In genomic region chr3:119021255-119021654, GRCm38 (mm10) we compare ENCODE assay signal across 18 mouse cellular contexts.
DNase-seq lines count a peak whose midpoint lies in the region; ATAC-seq and TF ChIP-seq lines count a peak whose summit lies in the region.
"Had no signal": no experiment of that assay in that cellular context is flagged by ENCODE, and none has a peak within 500 bp of the region (broad histone marks: within the 10 kb centered on the region; RNA-seq: fewer than 3 reads in every experiment).

No protein-coding gene starts in this region.

- 48% methylated on average over 7 of the region's 7 CpGs for WGBS in hindbrain, embryonic 16.5 days
- WGBS in hindbrain, embryonic 11.5 days = 80% methylated on average over 7 of the region's 7 CpGs
- 41% methylated on average over 7 of the region's 7 CpGs for WGBS in neural tube, embryonic 14.5 days
- WGBS in forebrain, postnatal 0 days = 14% methylated on average over 7 of the region's 7 CpGs

- H3K4me3 ChIP-seq in hindbrain, embryonic 16.5 days (ENCODE audit: low read length) = no peak overlapping the region
- H3K4me3 ChIP-seq in hindbrain, embryonic 11.5 days (ENCODE audit: low read depth, low read length) = no peak overlapping the region
- H3K4me3 ChIP-seq in neural tube, embryonic 14.5 days (ENCODE audit: low read depth, low read length) = no peak overlapping the region
- no peak overlapping the region for H3K4me3 ChIP-seq in forebrain, postnatal 0 days (ENCODE audit: low read depth, low read length)
- H3K4me3 ChIP-seq: heart, embryonic 12.5 days; intestine, embryonic 15.5 days; kidney, embryonic 15.5 days; limb, embryonic 13.5 days had no signal

- H3K9ac ChIP-seq in hindbrain, embryonic 16.5 days (ENCODE audit: low read depth, low read length) = no peak overlapping the region
- no peak overlapping the region for H3K9ac ChIP-seq in hindbrain, embryonic 11.5 days (ENCODE audit: low read depth, low read length)
- no peak overlapping the region for H3K9ac ChIP-seq in neural tube, embryonic 14.5 days (replicated peaks; ENCODE audit: low read depth, low read length)
- H3K9ac ChIP-seq in forebrain, postnatal 0 days = no peak overlapping the region
- H3K9ac ChIP-seq: heart, embryonic 12.5 days; intestine, embryonic 15.5 days; kidney, embryonic 15.5 days; limb, embryonic 13.5 days; liver, embryonic 14.5 days had no signal

- no peaks in the 10 kb centered on the region for H3K36me3 ChIP-seq in hindbrain, embryonic 16.5 days (ENCODE audit: control insufficient read depth, insufficient read depth, low read length)
- no peaks in the 10 kb centered on the region for H3K36me3 ChIP-seq in hindbrain, embryonic 11.5 days (ENCODE audit: control insufficient read depth, insufficient read depth, low read length)
- no peaks in the 10 kb centered on the region for H3K36me3 ChIP-seq in neural tube, embryonic 14.5 days (ENCODE audit: control insufficient read depth, insufficient read depth, low read length)
- no peaks in the 10 kb centered on the region for H3K36me3 ChIP-seq in forebrain, postnatal 0 days (ENCODE audit: insufficient read depth)
- H3K36me3 ChIP-seq: heart, embryonic 12.5 days; intestine, embryonic 15.5 days; kidney, embryonic 15.5 days; limb, embryonic 13.5 days had no signal

- TF ChIP-seq CTCF in forebrain, postnatal 0 days (IDR thresholded peaks at IDR 0.05; ENCODE audit: low read depth) = no peak

- no peaks in the 10 kb centered on the region for H3K9me3 ChIP-seq in hindbrain, embryonic 16.5 days (ENCODE audit: control insufficient read depth, low read length)
- H3K9me3 ChIP-seq in hindbrain, embryonic 11.5 days (ENCODE audit: control insufficient read depth, low read length) = no peaks in the 10 kb centered on the region
- no peaks in the 10 kb centered on the region for H3K9me3 ChIP-seq in neural tube, embryonic 14.5 days (ENCODE audit: control insufficient read depth, low read length)
- no peaks in the 10 kb centered on the region for H3K9me3 ChIP-seq in forebrain, postnatal 0 days (ENCODE audit: low read length)
- H3K9me3 ChIP-seq: heart, embryonic 12.5 days; intestine, embryonic 15.5 days; kidney, embryonic 15.5 days; limb, embryonic 13.5 days had no signal

- no peak for DNase-seq in hindbrain, embryonic 11.5 days (ENCODE audit: low spot score)
- DNase-seq in neural tube, embryonic 10.5 days (ENCODE audit: extremely low spot score, low spot score) = no peak
- DNase-seq in forebrain, postnatal 0 days = peak; percentile 29
- peak; percentile 2 for DNase-seq in telencephalon, adult 2 months (ENCODE audit: low read depth, low spot score)
- no peak for DNase-seq in lung, postnatal 25 days (ENCODE audit: low spot score)
- no peak for DNase-seq in urinary bladder, postnatal 14 days (ENCODE audit: low spot score)
- DNase-seq: cerebellum, adult 11-12 months; gastrocnemius, postnatal 36 days; heart, postnatal 36 days; thymus, postnatal 36 days had no signal

- no peaks in the 10 kb centered on the region for H3K27me3 ChIP-seq in hindbrain, embryonic 16.5 days (replicated peaks; ENCODE audit: control insufficient read depth, insufficient read depth, low read length)
- H3K27me3 ChIP-seq in hindbrain, embryonic 11.5 days (ENCODE audit: control insufficient read depth, insufficient read depth, low read length) = no peaks in the 10 kb centered on the region
- H3K27me3 ChIP-seq in neural tube, embryonic 14.5 days (ENCODE audit: control insufficient read depth, insufficient read depth, low read length) = no peaks in the 10 kb centered on the region
- no peaks in the 10 kb centered on the region for H3K27me3 ChIP-seq in forebrain, postnatal 0 days (ENCODE audit: insufficient read depth, low read length)
- H3K27me3 ChIP-seq: heart, embryonic 12.5 days; intestine, embryonic 15.5 days; kidney, embryonic 15.5 days; limb, embryonic 13.5 days had no signal

- no peak overlapping the region for H3K27ac ChIP-seq in hindbrain, embryonic 16.5 days (ENCODE audit: low read depth, low read length)
- no peak overlapping the region for H3K27ac ChIP-seq in hindbrain, embryonic 11.5 days (ENCODE audit: low read depth, low read length)
- no peak overlapping the region for H3K27ac ChIP-seq in neural tube, embryonic 14.5 days (ENCODE audit: low read depth, low read length)
- no peak overlapping the region for H3K27ac ChIP-seq in forebrain, postnatal 0 days (ENCODE audit: low read depth, low read length)
- H3K27ac ChIP-seq: intestine, embryonic 15.5 days; kidney, embryonic 15.5 days; limb, embryonic 13.5 days; liver, embryonic 14.5 days had no signal

- ATAC-seq in hindbrain, embryonic 16.5 days = peak; percentile 74
- ATAC-seq in hindbrain, embryonic 11.5 days (ENCODE audit: low FRiP score) = no peak
- ATAC-seq in neural tube, embryonic 14.5 days (ENCODE audit: low read depth) = peak; percentile 72
- peak; percentile 82; the same call in 1 of the 2 replicates for ATAC-seq in forebrain, postnatal 0 days
- ATAC-seq: intestine, embryonic 15.5 days; lung, postnatal 0 days had no signal

- no peak overlapping the region for H3K4me2 ChIP-seq in hindbrain, embryonic 16.5 days (ENCODE audit: low read length)
- no peak overlapping the region for H3K4me2 ChIP-seq in hindbrain, embryonic 11.5 days (replicated peaks; ENCODE audit: low read depth, low read length)
- H3K4me2 ChIP-seq in neural tube, embryonic 14.5 days (ENCODE audit: low read depth, low read length) = no peak overlapping the region
- H3K4me2 ChIP-seq in forebrain, postnatal 0 days (ENCODE audit: low read depth) = no peak overlapping the region
- H3K4me2 ChIP-seq: heart, embryonic 12.5 days; intestine, embryonic 15.5 days; kidney, embryonic 15.5 days; limb, embryonic 13.5 days had no signal

- H3K4me1 ChIP-seq in hindbrain, embryonic 16.5 days (ENCODE audit: control insufficient read depth, insufficient read depth, low read depth, low read length) = no peaks in the 10 kb centered on the region
- H3K4me1 ChIP-seq in hindbrain, embryonic 11.5 days (replicated peaks; ENCODE audit: control insufficient read depth, insufficient read depth, low read length) = no peaks in the 10 kb centered on the region
- H3K4me1 ChIP-seq in neural tube, embryonic 14.5 days (ENCODE audit: control insufficient read depth, insufficient read depth, low read length) = no peaks in the 10 kb centered on the region
- H3K4me1 ChIP-seq in forebrain, postnatal 0 days (ENCODE audit: insufficient read depth) = no peaks in the 10 kb centered on the region
- H3K4me1 ChIP-seq: heart, embryonic 12.5 days; intestine, embryonic 15.5 days; kidney, embryonic 15.5 days; limb, embryonic 13.5 days had no signal

Comparison
In these comparisons a context has a peak if more than half of its experiments do, and no peak if none do; other contexts are left out.
1. DNase-seq: peak in forebrain, postnatal 0 days (single experiment) and telencephalon, adult 2 months (single experiment); none in hindbrain, embryonic 11.5 days (single experiment), neural tube, embryonic 10.5 days (single experiment), lung, postnatal 25 days (single experiment) and urinary bladder, postnatal 14 days (single experiment).